Mouse (Mus musculus): Measurements from ENCODE around the gene Phactr2.

- TF ChIP-seq MAX (IDR thresholded peaks at IDR 0.05; ENCODE audit: low read length) (no peak), CTCF (conservative IDR thresholded peaks at IDR 0.05 in 1 of 2, IDR thresholded peaks at IDR 0.05 in 1 of 2; ENCODE audit: low read depth in 2 of 2, low read length in 2 of 2) (no peak), USF2 (conservative IDR thresholded peaks at IDR 0.05; ENCODE audit: low read depth, low read length) (no peak), MXI1 (IDR thresholded peaks at IDR 0.05; ENCODE audit: low read depth, low read length) (no peak), ELF1 (IDR thresholded peaks at IDR 0.05; ENCODE audit: low read depth, low read length) (no peak), EP300 (IDR thresholded peaks at IDR 0.05; ENCODE audit: low read length) (no peak)
Observed at GRCm38 (mm10) chr10:13475121-13475520, 909 bp upstream of the Phactr2 start.
